Mouse (Mus musculus) ovary, adult 18-20 months (tissue): ENCODE data around the gene Wdfy1.
A peak's percentile ranks its signal among the peaks of the same experiment; 100 is the strongest.

Source experiments
- DNase-seq: peaks from one replicate; pipeline ENCODE4 v3.0.0; 2022; ENCODE audit warnings: low spot score, mixed read lengths

The Wdfy1 gene

GRCm38 (mm10) chr1:79775927-79776458, at the start of gene Wdfy1, which contains the start of gene Mrpl44:
TSS of gene Wdfy1 (minus strand) at chr1:79776143.
TSS of gene Mrpl44 (plus strand) at chr1:79776018.
- DNase-seq: peak; percentile 93

- no peak for DNase-seq
Measured at GRCm38 (mm10) chr1:79823951-79824633, 48.1 kb upstream of the Wdfy1 start.

GRCm38 (mm10) chr1:79822806-79823525, 47.0 kb upstream of the Wdfy1 start:
- DNase-seq: peak; percentile 12

GRCm38 (mm10) chr1:79819296-79819879, 43.4 kb upstream of the Wdfy1 start:
- no peak for DNase-seq

GRCm38 (mm10) chr1:79815446-79815845, 39.5 kb upstream of the Wdfy1 start:
- no peak for DNase-seq

- no peak for DNase-seq
Measured at GRCm38 (mm10) chr1:79809447-79809846, 33.5 kb upstream of the Wdfy1 start.

GRCm38 (mm10) chr1:79806865-79807264, 30.9 kb upstream of the Wdfy1 start:
- DNase-seq: no peak

GRCm38 (mm10) chr1:79803614-79804013, 27.7 kb upstream of the Wdfy1 start:
- DNase-seq: no peak

- no peak for DNase-seq
Measured at GRCm38 (mm10) chr1:79802858-79803427, 27.0 kb upstream of the Wdfy1 start.

GRCm38 (mm10) chr1:79797084-79797483, 21.1 kb upstream of the Wdfy1 start:
- no peak for DNase-seq

- DNase-seq: no peak
Measured at GRCm38 (mm10) chr1:79786267-79786927, 10.5 kb upstream of the Wdfy1 start.

GRCm38 (mm10) chr1:79782433-79782832, 6.5 kb upstream of the Wdfy1 start:
- DNase-seq: no peak

- no peak for DNase-seq
Measured at GRCm38 (mm10) chr1:79778011-79778410, 2.1 kb upstream of the Wdfy1 start.

GRCm38 (mm10) chr1:79774164-79774780, 1.7 kb downstream of the Wdfy1 start:
- no peak for DNase-seq

GRCm38 (mm10) chr1:79768231-79768630, 7.7 kb downstream of the Wdfy1 start:
- no peak for DNase-seq

- DNase-seq: no peak
Measured at GRCm38 (mm10) chr1:79764483-79764882, 11.5 kb downstream of the Wdfy1 start.

GRCm38 (mm10) chr1:79764031-79764430, 11.9 kb downstream of the Wdfy1 start:
- no peak for DNase-seq

GRCm38 (mm10) chr1:79762282-79763250, 13.4 kb downstream of the Wdfy1 start:
- no peak for DNase-seq

- no peak for DNase-seq
Measured at GRCm38 (mm10) chr1:79761917-79762271, 14.0 kb downstream of the Wdfy1 start.
